Mouse (Mus musculus) liver, embryonic 14.5 days (tissue): ENCODE measurements around the gene Cenpb.

Experiments used
- CTCF ChIP-seq: IDR thresholded peaks from 2 replicates; pipeline ENCODE4 v1.5.1; 2016; ENCODE audit warnings: antibody characterized with exemption, low read depth, control low read depth
- EP300 ChIP-seq: IDR thresholded peaks from 2 replicates; pipeline ENCODE4 v1.6.1; 2016; ENCODE audit warnings: antibody characterized with exemption, low read depth

- no peak for TF ChIP-seq EP300
- no peak for TF ChIP-seq CTCF
Measured at GRCm38 (mm10) chr2:131221853-131222515, 42.1 kb upstream of the Cenpb start.
